Mouse (Mus musculus): Measurements from ENCODE around the gene B4galt3.

DNA sequence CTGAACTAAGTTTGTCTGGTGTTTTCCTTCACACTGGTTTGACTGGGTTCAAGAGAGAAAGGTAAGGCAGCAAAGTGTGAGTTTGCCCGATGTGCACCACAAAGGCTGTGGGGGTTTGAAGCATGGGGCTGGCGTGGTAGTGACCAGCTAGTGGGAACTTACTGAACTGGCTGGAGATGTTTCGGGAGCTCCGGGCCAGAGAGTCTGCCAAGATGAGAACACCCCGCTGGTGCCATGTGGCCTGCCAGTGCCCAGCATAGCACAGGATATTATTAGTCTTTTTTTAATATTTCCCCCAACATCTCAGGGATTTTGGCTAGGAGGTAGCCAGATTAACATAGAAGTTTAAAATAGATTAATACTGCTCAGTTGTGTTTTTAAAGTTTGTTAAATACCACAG is 50.0 kb downstream of the B4galt3 start:
- TF ChIP-seq CTCF (IDR thresholded peaks at IDR 0.05; ENCODE audit: control insufficient read depth, insufficient read depth, insufficient replicate concordance, low read depth, low read length): no peak
- TF ChIP-seq POLR2A (IDR thresholded peaks at IDR 0.05; ENCODE audit: control insufficient read depth, low read depth, low read length): no peak
